Mouse (Mus musculus) G1E-ER4 (cell line): ENCODE results near the gene Eif2d. TPM values are rescaled to one million over a fixed set of nuclear protein-coding genes. Genes with fewer than 3 reads are reported as not detected.

Experiments
- GATA1 ChIP-seq: IDR thresholded peaks from one replicate; pipeline ENCODE4 v1.8.0; 2012; ENCODE audit warnings: low read length, inconsistent platforms
- polyA plus RNA-seq: library from polyadenylated mRNA; stranded (reverse); fragments of >175 nt; gene quantifications from 2 replicates; pipeline ENCODE4 v1.2.3, GENCODE M21; 2012

The Eif2d gene
- polyA plus RNA-seq, 1 experiment = 47.1 TPM

GRCm38 (mm10) chr1:131221822-131222590 lies 69.0 kb downstream of the Eif2d start:
- no peak for TF ChIP-seq GATA1

GRCm38 (mm10) chr1:131223345-131223744 lies 70.4 kb downstream of the Eif2d start:
- no peak for TF ChIP-seq GATA1

- no peak for TF ChIP-seq GATA1
Measured at GRCm38 (mm10) chr1:131224848-131225471, 72.0 kb downstream of the Eif2d start.

GRCm38 (mm10) chr1:131228225-131228624 lies 75.2 kb downstream of the Eif2d start:
- TF ChIP-seq GATA1 = no peak

- TF ChIP-seq GATA1 = no peak
Measured at GRCm38 (mm10) chr1:131228659-131229058, 75.7 kb downstream of the Eif2d start.

- TF ChIP-seq GATA1 = no peak
Measured at GRCm38 (mm10) chr1:131233527-131233926, 80.5 kb downstream of the Eif2d start.

GRCm38 (mm10) chr1:131236077-131236476 lies 83.1 kb downstream of the Eif2d start:
- no peak for TF ChIP-seq GATA1

Other genes with a start within 250 kb of the Eif2d start
- not detected in 2 replicates for gene Il20, start 241.7 kb upstream of the Eif2d start, polyA plus RNA-seq
- not detected in 2 replicates for gene Il19, start 213.1 kb upstream of the Eif2d start, polyA plus RNA-seq
- gene Il10, start 133.3 kb upstream of the Eif2d start, polyA plus RNA-seq = not detected in 2 replicates
- 32.0 and 39.9 TPM in 2 replicates for gene Mapkapk2, start 55.4 kb upstream of the Eif2d start, polyA plus RNA-seq
- 26.5 and 36.1 TPM in 2 replicates for gene Dyrk3, start 14.8 kb upstream of the Eif2d start, polyA plus RNA-seq
- not detected in 2 replicates for gene Rassf5, start 92.1 kb downstream of the Eif2d start, polyA plus RNA-seq
- 0.31 and 0.37 TPM in 2 replicates for gene Ikbke, start 126.4 kb downstream of the Eif2d start, polyA plus RNA-seq